Mouse (Mus musculus) kidney, adult 2 months (tissue): Measurements from ENCODE around the gene Gps2. TPM values are rescaled to one million over a fixed set of nuclear protein-coding genes. Genes with fewer than 3 reads are reported as not detected.

Source experiments
- DNase-seq: peaks from one replicate; pipeline ENCODE4 v3.0.0; 2021
- H3K27ac ChIP-seq: fragments of 200-500 bp; 2 replicates; pipeline ENCODE4 v1.5.1; 2012; ENCODE audit warnings: low read depth, low read length, control low read depth, inconsistent platforms; ENCODE audit not compliant: insufficient read depth
- H3K27me3 ChIP-seq: fragments of 200-500 bp; replicated peaks from 2 replicates; pipeline ENCODE4 v1.6.1; 2012; ENCODE audit warnings: mild to moderate bottlenecking, moderate library complexity, low read length, inconsistent platforms; ENCODE audit not compliant: control insufficient read depth, insufficient read depth
- H3K36me3 ChIP-seq: fragments of 200-500 bp; 2 replicates; pipeline ENCODE4 v1.6.1; 2012; ENCODE audit warnings: mild to moderate bottlenecking, moderate library complexity, low read length, inconsistent platforms; ENCODE audit not compliant: control insufficient read depth, insufficient read depth
- H3K4me1 ChIP-seq: fragments of 200-500 bp; 2 replicates; pipeline ENCODE4 v1.6.1; 2011; ENCODE audit warnings: low read length; ENCODE audit not compliant: control insufficient read depth, insufficient read depth
- H3K4me3 ChIP-seq: fragments of 200-500 bp; 2 replicates; pipeline ENCODE4 v1.5.1; 2011; ENCODE audit warnings: mild to moderate bottlenecking, low read depth, low read length, control low read depth; ENCODE audit not compliant: insufficient read depth
- CTCF ChIP-seq: fragments of 200-500 bp; conservative IDR thresholded peaks from 2 replicates; pipeline ENCODE4 v1.5.1; 2011; ENCODE audit warnings: low read depth, mild to moderate bottlenecking, control low read depth, low read length, moderate library complexity, mixed read lengths; ENCODE audit not compliant: insufficient read depth, insufficient read length
- POLR2A ChIP-seq: fragments of 200-500 bp; IDR thresholded peaks from one replicate; pipeline ENCODE4 v1.6.1; 2011; ENCODE audit warnings: low read depth, low read length, control low read depth
- WGBS: fragments of 180-500 bp; shearing (Covaris S2); methylation state at CpG from one replicate; pipeline ENCODE4 v1.1.7; 2018; 5-methylcytosine and 5-hydroxymethylcytosine counted together
- polyA plus RNA-seq: library from polyadenylated mRNA; depleted of rRNA; stranded (reverse); fragments of >200 nt; gene quantifications from 2 replicates; pipeline ENCODE4 v1.2.3, GENCODE M21; 2012

The Gps2 gene
- polyA plus RNA-seq, 1 experiment, result 72.9 TPM

DNA sequence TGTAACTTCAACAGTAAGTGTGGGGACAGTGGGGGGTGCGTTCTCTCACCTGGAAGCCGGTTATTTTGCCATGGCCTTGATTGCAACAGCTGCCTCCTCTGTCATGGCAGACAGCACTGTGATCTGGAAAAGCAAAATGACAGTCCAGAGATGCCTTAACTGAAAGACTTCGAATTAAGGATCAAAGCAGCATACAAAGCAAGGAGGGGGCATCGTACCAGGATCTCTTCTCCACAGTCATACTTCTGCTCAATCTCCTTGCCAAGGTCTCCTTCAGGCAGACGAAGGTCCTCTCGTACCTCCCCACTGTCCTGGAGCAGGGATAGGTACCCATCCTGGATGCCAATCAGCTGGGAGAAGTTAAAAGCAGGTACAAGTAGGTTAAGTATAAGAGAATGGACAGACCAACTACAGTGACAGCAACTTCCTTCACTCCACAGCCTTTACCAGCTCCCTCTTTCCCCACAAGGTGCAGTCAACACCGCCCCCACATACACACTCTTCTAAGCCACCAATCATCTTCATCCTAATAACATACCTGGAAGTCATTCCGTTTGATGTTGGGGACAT, 3.8 kb downstream of the Gps2 start:
- no peak for DNase-seq
- H3K4me1 ChIP-seq, result peaks cover 18% of the 10 kb centered on the region
- peaks cover 9% of the 10 kb centered on the region; the same call in 1 of the 2 replicates for H3K36me3 ChIP-seq
- no peaks in the 10 kb centered on the region for H3K27me3 ChIP-seq
- WGBS, result 82% methylated on average over 8 of the region's 8 CpGs
- H3K4me3 ChIP-seq, result no peak overlapping the region
- H3K27ac ChIP-seq, result no peak overlapping the region
- TF ChIP-seq CTCF (no peak), POLR2A (no peak)

DNA sequence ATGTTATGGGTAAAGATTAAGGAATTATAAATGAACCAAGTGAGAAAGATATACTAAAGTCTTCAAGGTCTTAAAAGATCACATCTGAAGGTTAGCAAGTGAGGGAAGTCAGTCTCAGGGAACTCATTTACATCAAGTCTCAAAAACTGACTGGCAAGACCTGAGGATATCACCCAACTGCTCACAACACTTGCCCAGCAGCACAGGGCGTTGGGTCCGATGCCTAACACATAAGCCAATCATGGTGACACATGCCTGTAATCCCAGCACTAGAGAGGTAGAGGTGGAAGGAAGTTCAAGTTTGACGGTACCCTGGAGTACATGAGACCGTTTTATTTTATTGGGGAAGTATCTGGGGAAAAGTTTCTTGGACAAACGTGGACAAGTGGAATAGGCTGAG, 4.4 kb downstream of the Gps2 start:
- TF ChIP-seq POLR2A (no peak), CTCF (no peak)
- no peak overlapping the region for H3K4me3 ChIP-seq
- peaks cover 9% of the 10 kb centered on the region; the same call in 1 of the 2 replicates for H3K36me3 ChIP-seq
- 80% methylated on average over 5 of the region's 5 CpGs for WGBS
- no peak overlapping the region for H3K27ac ChIP-seq
- H3K4me1 ChIP-seq, result peaks cover 19% of the 10 kb centered on the region
- H3K27me3 ChIP-seq, result no peaks in the 10 kb centered on the region
- DNase-seq, result no peak

DNA sequence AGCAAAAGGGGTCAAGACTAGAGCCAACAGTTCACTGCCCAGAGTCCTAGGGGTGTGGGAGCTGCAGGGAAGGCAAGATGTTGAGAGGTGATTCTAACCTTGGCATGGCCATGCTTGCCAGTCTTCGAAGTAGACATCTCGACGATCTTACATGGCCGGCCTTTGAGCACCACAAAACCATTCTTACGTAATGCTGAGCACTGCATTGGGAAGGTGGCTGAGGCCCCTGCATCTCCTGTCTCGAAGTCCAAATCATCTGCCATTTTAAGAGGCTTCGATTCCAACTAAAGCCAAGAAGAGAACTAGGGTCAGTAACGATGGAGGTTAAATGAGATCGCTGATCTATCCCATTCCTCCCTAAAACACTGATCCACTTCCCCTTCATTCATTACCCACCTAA, 5.4 kb downstream of the Gps2 start:
- WGBS, result 56% methylated on average over 9 of the region's 9 CpGs
- Histone ChIP-seq H3K4me1 (peaks cover 14% of the 10 kb centered on the region), H3K36me3 (peaks cover 9% of the 10 kb centered on the region; the same call in 1 of the 2 replicates), H3K27ac (no peak overlapping the region), H3K27me3 (no peaks in the 10 kb centered on the region), H3K4me3 (no peak overlapping the region)
- no peak for DNase-seq
- TF ChIP-seq CTCF, result no peak
- TF ChIP-seq POLR2A, result no peak

DNA sequence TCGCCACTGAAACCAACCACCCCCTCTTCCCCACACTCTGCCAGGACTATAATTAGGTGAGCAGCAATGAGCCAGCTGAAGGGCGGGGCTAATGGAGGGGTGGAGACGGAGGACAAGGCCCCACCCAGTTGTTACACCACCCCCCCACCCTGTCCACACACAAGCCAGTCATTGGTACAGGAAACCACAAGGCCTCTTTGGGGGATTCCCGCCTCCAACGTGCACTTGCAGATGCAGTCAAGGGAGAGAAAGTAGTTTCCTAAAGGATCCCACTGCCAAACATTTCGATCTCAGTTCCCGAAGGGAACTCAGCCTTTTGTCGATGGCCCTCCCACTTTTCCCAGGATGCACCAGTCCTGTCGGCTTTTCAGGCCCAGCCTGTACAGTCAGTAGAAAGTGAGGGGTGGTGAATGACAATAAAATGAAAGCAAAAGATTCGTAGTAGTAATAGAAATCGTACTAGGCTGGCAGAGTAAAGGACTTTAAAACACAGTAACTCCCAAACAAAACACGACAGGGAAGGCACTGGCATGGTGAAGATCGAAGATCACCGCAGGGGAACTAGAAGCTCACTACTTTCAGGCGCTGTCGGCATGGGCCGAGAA, 6.1 kb downstream of the Gps2 start:
- peak overlapping the region; percentile 22 for H3K27ac ChIP-seq
- TF ChIP-seq POLR2A, result no peak
- no peak for TF ChIP-seq CTCF
- DNase-seq, result peak; percentile 91
- under 1% methylated on average over 17 of the region's 17 CpGs for WGBS
- H3K4me1 ChIP-seq, result peaks cover 10% of the 10 kb centered on the region
- H3K36me3 ChIP-seq, result peaks cover 9% of the 10 kb centered on the region; the same call in 1 of the 2 replicates
- H3K27me3 ChIP-seq, result no peaks in the 10 kb centered on the region
- H3K4me3 ChIP-seq, result peak overlapping the region; percentile 84

DNA sequence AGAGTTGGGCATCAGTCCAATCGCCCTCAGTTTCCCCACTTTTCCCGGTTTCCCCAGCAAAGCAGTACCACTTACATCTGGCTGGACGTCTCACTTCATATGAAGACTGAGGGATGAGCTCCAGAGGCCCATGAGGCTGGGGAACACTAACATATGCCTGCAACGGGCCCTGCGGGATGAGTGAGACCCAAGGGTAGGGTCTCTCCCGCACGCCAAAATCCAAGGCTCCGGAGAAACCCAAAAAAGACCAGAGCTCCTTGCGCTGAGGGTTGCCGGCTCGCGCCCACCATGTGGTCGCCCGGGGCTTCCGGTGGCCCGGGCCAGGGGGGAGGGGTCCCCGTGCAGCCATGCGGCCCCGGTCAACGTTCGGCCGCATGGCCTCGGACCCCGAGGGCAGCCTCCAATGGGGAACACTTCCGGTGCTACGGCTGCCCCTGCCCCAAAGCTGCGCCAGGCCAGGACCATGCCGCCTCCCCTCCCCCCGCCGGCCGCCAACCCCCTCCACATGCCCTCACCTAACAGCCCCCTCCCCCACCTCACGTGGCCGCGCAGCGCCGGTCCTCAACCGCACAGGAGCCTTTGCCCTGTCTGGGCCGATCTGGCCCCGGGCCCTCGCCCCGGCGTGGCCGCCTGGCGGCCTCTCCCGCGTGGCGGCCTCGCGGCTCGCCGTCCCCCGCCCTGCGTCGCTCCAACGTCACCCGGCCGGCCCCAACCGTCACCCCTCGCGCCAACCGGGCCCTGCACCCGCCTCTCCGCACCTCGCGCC, 6.8 kb downstream of the Gps2 start:
- Histone ChIP-seq H3K27me3 (no peaks in the 10 kb centered on the region), H3K4me1 (peaks cover 6% of the 10 kb centered on the region; the same call in 1 of the 2 replicates), H3K36me3 (peaks cover 9% of the 10 kb centered on the region; the same call in 1 of the 2 replicates), H3K27ac (peak overlapping the region; percentile 93), H3K4me3 (peak overlapping the region; percentile 84)
- DNase-seq, result peak; percentile 64
- no peak for TF ChIP-seq CTCF
- TF ChIP-seq POLR2A, result no peak
- under 1% methylated on average over 61 of the region's 65 CpGs for WGBS

DNA sequence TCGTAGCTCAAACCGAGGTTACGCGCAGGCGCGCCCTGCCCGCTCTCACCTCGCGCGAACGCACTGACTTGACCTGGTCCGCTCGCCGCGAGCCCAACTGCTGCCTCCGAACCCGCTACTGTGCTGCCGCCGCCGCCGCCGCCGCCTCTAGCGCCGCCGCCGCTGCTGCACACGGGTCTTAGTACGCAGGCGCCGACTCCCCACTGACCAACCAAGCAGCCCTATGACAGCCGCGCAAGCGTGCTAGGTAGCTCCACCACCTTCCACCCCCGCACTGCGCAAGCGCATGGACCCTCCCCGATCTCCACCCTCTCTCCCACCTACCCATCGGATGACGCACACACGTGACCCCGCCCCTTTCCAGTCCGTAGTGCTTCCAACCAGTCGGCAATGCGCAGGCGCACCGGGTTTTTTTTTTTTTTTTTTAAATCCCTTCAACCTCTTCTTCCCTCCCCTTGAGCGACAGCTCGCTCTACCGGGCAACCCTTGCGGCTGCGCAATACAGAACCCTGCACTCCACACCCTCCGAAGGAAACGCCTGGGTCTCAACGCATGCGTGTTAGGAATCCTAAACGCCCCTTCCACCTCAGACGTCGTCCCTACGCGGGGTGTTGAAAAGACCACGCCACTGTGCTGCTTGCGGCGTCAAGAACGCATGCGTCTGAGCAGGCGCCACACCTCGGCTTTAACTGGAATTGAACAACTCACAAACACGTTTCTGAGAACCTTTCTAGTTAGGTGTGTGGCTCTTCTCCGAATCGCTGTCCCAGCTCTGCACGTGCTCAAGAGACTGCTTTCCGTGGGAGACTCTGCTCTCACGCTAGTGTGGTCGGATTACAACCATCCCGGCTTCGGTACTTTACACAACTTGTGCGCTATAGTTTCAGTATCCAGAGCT, 7.7 kb downstream of the Gps2 start, which contains the start of gene Eif5a:
Gene Eif5a (minus strand): TSS at position 845 of the 898 bp plus-strand sequence.
- H3K4me1 ChIP-seq, result peaks cover 6% of the 10 kb centered on the region; the same call in 1 of the 2 replicates
- under 1% methylated on average over 78 of the region's 78 CpGs for WGBS
- H3K27me3 ChIP-seq, result no peaks in the 10 kb centered on the region
- DNase-seq, result peak; percentile 100
- H3K4me3 ChIP-seq, result peak within 1 kb of the TSS; percentile 84
- peak within 1 kb of the TSS; percentile 93 for H3K27ac ChIP-seq
- TF ChIP-seq CTCF (peak; percentile 63), POLR2A (peak; percentile 91)
- peaks cover 5% of the 10 kb centered on the region; the same call in 1 of the 2 replicates for H3K36me3 ChIP-seq
